Mouse (Mus musculus) forebrain, embryonic 11.5 days (tissue): ENCODE results near the gene Ptprcap. TPM values are rescaled to one million over a fixed set of nuclear protein-coding genes. Genes with fewer than 3 reads are reported as not detected.

Experiments
- ATAC-seq: fragments of 200-750 bp; cut with Nextera tagmentation; replicated peaks from 2 replicates; pipeline ENCODE4 v1.8.0; 2017; ENCODE audit warnings: moderate TSS enrichment; ENCODE audit not compliant: low FRiP score
- DNase-seq: peaks from one replicate; pipeline ENCODE4 v3.0.0-alpha.2; 2017; ENCODE audit warnings: low spot score
- H3K27ac ChIP-seq: fragments of 300-500 bp; sonication (generic); 2 replicates; pipeline ENCODE4 v1.5.1; 2014; ENCODE audit warnings: low read depth, low read length
- H3K27me3 ChIP-seq: fragments of 300-500 bp; sonication (generic); 2 replicates; pipeline ENCODE4 v1.6.1; 2014; ENCODE audit warnings: mild to moderate bottlenecking, low read length, mixed read lengths; ENCODE audit not compliant: control insufficient read depth, insufficient read depth
- H3K36me3 ChIP-seq: fragments of 300-500 bp; sonication (generic); 2 replicates; pipeline ENCODE4 v1.6.1; 2014; ENCODE audit warnings: mild to moderate bottlenecking, low read length, moderate library complexity, mixed read lengths; ENCODE audit not compliant: control insufficient read depth, insufficient read depth
- H3K4me1 ChIP-seq: fragments of 300-500 bp; sonication (generic); replicated peaks from 2 replicates; pipeline ENCODE4 v1.6.1; 2014; ENCODE audit warnings: low read length, mixed read lengths; ENCODE audit not compliant: control insufficient read depth, insufficient read depth
- H3K4me2 ChIP-seq: fragments of 300-500 bp; sonication (generic); 2 replicates; pipeline ENCODE4 v1.6.1; 2014; ENCODE audit warnings: low read depth, mild to moderate bottlenecking, low read length, moderate library complexity, mixed read lengths; ENCODE audit not compliant: severe bottlenecking
- H3K4me3 ChIP-seq: fragments of 300-500 bp; sonication (generic); 2 replicates; pipeline ENCODE4 v1.5.1; 2014; ENCODE audit warnings: low read depth, low read length
- H3K9ac ChIP-seq: fragments of 300-500 bp; sonication (generic); 2 replicates; pipeline ENCODE4 v1.6.1; 2014; ENCODE audit warnings: low read length
- H3K9me3 ChIP-seq: fragments of 300-500 bp; sonication (generic); 2 replicates; pipeline ENCODE4 v1.6.1; 2016; ENCODE audit warnings: low read length, mixed read lengths; ENCODE audit not compliant: control insufficient read depth
- WGBS: fragments of 180-500 bp; shearing (Covaris S2); extraction: QIAGEN DNeasy Blood & Tissue Kit; methylation state at CpG from one replicate; pipeline ENCODE4 v1.1.7; 2014; 5-methylcytosine and 5-hydroxymethylcytosine counted together
- polyA plus RNA-seq: library from polyadenylated mRNA; unstranded; fragments of >200 nt; fragmentation: Nextera tagmentation; extraction: Ambion mirVana; gene quantifications from 2 replicates; pipeline ENCODE4 v1.2.1, GENCODE M21; 2014

The Ptprcap gene
- polyA plus RNA-seq, 1 experiment from 2014 or later, result 0.96 TPM

GRCm38 (mm10) chr19:4147782-4148490 is 5.5 kb upstream of the Ptprcap start:
- ATAC-seq, result no peak; the same call in 1 of the 2 replicates
- Histone ChIP-seq H3K27ac (no peak overlapping the region), H3K4me2 (peak overlapping the region; percentile 83), H3K27me3 (no peaks in the 10 kb centered on the region), H3K4me1 (peaks cover 7% of the 10 kb centered on the region), H3K9ac (peak overlapping the region; percentile 45), H3K9me3 (no peaks in the 10 kb centered on the region; the same call in 1 of the 2 replicates), H3K36me3 (no peaks in the 10 kb centered on the region), H3K4me3 (peak overlapping the region; percentile 89)
- DNase-seq, result no peak
- 36% methylated on average over 9 of the region's 9 CpGs for WGBS

DNA sequence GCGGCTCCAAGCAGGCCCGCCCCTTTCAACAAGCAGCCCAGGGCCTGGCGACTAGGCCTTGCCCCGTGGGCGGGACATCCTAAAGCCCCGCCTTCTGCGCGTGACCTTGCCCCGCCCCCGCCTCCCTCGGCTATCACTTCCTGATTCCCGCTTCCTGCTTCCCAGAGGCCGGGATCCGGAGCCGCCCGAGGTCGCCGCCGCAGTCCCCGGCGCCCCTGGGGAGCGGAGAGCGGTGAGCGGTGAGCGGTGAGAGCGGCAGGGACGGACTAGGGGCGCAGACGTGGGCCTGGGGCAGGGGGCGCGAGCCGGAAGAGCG is 5.0 kb upstream of the Ptprcap start, which contains the start of gene Coro1b:
TSS of gene Coro1b (plus strand) at position 129 of the 316 bp plus-strand sequence.
- Histone ChIP-seq H3K27me3 (no peaks in the 10 kb centered on the region), H3K4me2 (peak within 1 kb of the TSS; percentile 83), H3K27ac (no peak within 1 kb of the TSS), H3K9me3 (no peaks in the 10 kb centered on the region; the same call in 1 of the 2 replicates), H3K4me1 (peaks cover 7% of the 10 kb centered on the region), H3K4me3 (peak within 1 kb of the TSS; percentile 89), H3K36me3 (no peaks in the 10 kb centered on the region), H3K9ac (peak within 1 kb of the TSS; percentile 86)
- WGBS, result 0% methylated on average over 32 of the region's 33 CpGs
- DNase-seq (peak; percentile 98), ATAC-seq (peak; percentile 98)

- no peaks in the 10 kb centered on the region for H3K36me3 ChIP-seq
- peak overlapping the region; percentile 89 for H3K4me3 ChIP-seq
- peaks cover 7% of the 10 kb centered on the region for H3K4me1 ChIP-seq
- DNase-seq (no peak), ATAC-seq (peak; percentile 11; the same call in 1 of the 2 replicates)
- no peaks in the 10 kb centered on the region; the same call in 1 of the 2 replicates for H3K9me3 ChIP-seq
- peak overlapping the region; percentile 86 for H3K9ac ChIP-seq
- 6% methylated on average over 8 of the region's 8 CpGs for WGBS
- no peaks in the 10 kb centered on the region for H3K27me3 ChIP-seq
- H3K27ac ChIP-seq, result no peak overlapping the region
- H3K4me2 ChIP-seq, result peak overlapping the region; percentile 83
Observed at GRCm38 (mm10) chr19:4148819-4149218, 4.6 kb upstream of the Ptprcap start.

DNA sequence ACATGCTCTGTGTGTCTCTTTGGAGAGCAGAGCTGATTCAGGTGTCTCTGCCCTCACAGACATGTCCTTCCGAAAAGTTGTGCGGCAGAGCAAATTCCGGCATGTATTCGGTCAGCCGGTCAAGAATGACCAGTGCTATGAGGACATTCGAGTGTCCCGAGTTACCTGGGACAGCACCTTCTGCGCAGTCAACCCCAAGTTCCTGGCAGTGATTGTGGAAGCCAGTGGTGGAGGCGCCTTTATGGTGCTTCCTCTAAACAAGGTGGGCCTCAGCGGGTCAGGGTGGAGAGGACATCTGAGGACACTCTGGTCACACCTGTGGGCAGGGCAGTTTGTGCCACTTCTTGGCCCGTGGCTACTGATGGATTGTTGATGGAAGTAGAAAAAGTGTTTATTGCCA is 4.1 kb upstream of the Ptprcap start:
- no peak overlapping the region for H3K27ac ChIP-seq
- H3K4me2 ChIP-seq, result peak overlapping the region; percentile 83
- H3K36me3 ChIP-seq, result no peaks in the 10 kb centered on the region
- no peaks in the 10 kb centered on the region; the same call in 1 of the 2 replicates for H3K9me3 ChIP-seq
- H3K4me3 ChIP-seq, result peak overlapping the region; percentile 89
- peaks cover 7% of the 10 kb centered on the region for H3K4me1 ChIP-seq
- H3K9ac ChIP-seq, result peak overlapping the region; percentile 86
- ATAC-seq, result no peak
- DNase-seq, result no peak
- 87% methylated on average over 11 of the region's 11 CpGs for WGBS
- H3K27me3 ChIP-seq, result no peaks in the 10 kb centered on the region

DNA sequence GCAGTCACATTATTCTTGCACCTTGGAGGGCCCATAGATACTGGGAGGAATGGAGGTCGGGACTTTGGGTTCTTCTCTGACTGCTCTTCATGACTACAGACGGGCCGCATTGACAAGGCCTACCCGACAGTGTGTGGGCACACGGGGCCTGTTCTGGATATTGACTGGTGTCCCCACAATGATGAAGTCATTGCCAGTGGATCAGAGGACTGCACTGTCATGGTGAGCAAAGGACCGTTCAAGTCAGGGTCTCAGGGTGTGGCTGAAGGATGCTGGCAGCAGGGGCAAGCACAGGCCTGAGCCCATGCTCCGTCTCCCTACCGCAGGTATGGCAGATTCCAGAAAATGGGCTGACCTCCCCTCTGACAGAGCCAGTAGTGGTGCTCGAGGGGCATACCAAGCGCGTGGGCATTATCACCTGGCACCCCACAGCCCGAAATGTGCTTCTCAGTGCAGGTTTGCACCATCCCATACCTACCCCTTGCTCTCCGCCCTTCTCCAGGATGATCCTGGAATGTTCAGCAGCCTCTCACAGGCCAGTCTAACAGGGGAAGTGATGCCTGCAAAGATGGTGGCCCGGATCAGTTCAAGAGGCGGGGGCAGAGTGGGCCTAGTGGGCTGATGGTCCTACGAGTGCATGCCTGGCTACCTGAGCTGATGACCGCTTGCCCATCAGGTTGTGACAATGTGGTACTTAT is 3.5 kb upstream of the Ptprcap start:
- 95% methylated on average over 17 of the region's 17 CpGs for WGBS
- ATAC-seq, result no peak

DNA sequence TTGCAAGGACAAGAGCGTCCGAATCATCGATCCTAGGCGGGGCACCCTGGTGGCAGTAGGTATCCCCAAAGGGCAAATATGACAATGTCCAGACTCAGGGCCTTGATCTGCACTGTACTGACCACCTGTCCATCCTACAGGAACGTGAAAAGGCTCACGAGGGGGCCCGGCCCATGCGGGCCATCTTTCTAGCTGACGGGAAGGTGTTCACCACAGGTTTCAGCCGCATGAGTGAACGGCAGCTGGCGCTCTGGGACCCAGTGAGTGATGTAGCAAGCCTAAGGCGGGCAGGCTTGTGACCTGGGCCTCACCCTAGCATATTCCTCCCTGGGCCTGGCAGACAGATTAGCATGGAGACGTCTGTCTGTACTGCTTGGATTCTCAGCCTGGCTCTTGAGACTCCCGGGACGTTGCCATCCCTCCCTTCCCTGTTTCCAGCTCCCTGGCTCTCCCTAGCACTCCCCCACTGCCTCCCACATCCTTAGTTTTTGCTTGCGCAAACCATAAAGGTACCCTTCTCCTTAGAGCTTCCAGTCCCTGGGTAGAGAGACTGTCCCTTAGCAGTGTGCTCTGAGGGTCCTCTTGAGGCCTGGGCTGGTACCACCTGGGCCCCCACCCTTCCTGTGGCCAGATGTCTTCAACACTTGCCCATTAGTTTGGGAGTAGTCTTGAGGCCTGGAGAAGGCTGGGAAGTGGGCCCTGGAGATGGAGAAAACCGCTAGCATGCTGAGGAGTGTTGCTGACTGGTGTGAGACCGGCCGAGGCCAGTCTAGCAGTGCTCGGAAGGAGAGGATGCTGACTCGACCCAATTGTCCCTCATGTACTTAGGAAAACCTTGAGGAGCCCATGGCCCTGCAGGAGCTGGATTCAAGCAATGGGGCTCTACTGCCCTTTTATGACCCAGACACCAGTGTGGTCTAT is 2.6 kb upstream of the Ptprcap start:
- H3K4me3 ChIP-seq, result no peak overlapping the region
- 91% methylated on average over 22 of the region's 22 CpGs for WGBS
- no peaks in the 10 kb centered on the region for H3K27me3 ChIP-seq
- DNase-seq (no peak), ATAC-seq (no peak)
- no peaks in the 10 kb centered on the region; the same call in 1 of the 2 replicates for H3K9me3 ChIP-seq
- H3K27ac ChIP-seq, result no peak overlapping the region
- H3K4me1 ChIP-seq, result peaks cover 11% of the 10 kb centered on the region
- H3K9ac ChIP-seq, result no peak overlapping the region
- no peaks in the 10 kb centered on the region for H3K36me3 ChIP-seq
- no peak overlapping the region for H3K4me2 ChIP-seq

More for the DNA sequence above, 3.5 kb upstream of the Ptprcap start:
- H3K9ac ChIP-seq, result no peak overlapping the region
- no peaks in the 10 kb centered on the region; the same call in 1 of the 2 replicates for H3K9me3 ChIP-seq
- peaks cover 7% of the 10 kb centered on the region for H3K4me1 ChIP-seq
- no peaks in the 10 kb centered on the region for H3K27me3 ChIP-seq
- H3K27ac ChIP-seq, result no peak overlapping the region
- DNase-seq, result no peak
- H3K4me3 ChIP-seq, result no peak overlapping the region
- H3K36me3 ChIP-seq, result no peaks in the 10 kb centered on the region
- H3K4me2 ChIP-seq, result no peak overlapping the region

DNA sequence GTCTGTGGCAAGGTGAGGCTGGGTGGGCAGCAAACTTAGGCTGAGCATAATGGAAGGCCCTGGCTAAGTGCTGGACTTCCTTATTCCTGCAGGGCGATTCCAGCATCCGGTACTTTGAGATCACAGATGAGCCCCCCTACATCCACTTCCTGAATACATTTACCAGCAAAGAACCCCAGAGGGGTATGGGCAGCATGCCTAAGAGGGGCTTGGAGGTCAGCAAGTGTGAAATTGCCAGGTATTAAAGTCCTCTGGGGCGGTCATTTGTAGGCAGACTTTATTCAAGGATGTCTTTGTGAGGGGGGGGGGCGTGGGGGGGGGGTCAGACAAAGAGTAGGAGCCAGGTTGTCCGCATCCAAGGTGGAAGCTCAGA is 1.9 kb upstream of the Ptprcap start:
- WGBS, result 69% methylated on average over 5 of the region's 5 CpGs
- H3K27ac ChIP-seq, result no peak overlapping the region
- H3K9me3 ChIP-seq, result no peaks in the 10 kb centered on the region
- DNase-seq (no peak), ATAC-seq (no peak)
- H3K4me2 ChIP-seq, result no peak overlapping the region
- H3K36me3 ChIP-seq, result no peaks in the 10 kb centered on the region
- peaks cover 11% of the 10 kb centered on the region for H3K4me1 ChIP-seq
- no peak overlapping the region for H3K4me3 ChIP-seq
- H3K27me3 ChIP-seq, result no peaks in the 10 kb centered on the region
- H3K9ac ChIP-seq, result no peak overlapping the region

GRCm38 (mm10) chr19:4151898-4152297 is 1.5 kb upstream of the Ptprcap start:
- DNase-seq (no peak), ATAC-seq (no peak)
- Histone ChIP-seq H3K9me3 (no peaks in the 10 kb centered on the region), H3K36me3 (no peaks in the 10 kb centered on the region), H3K4me2 (no peak overlapping the region), H3K4me3 (no peak overlapping the region), H3K27me3 (no peaks in the 10 kb centered on the region), H3K27ac (no peak overlapping the region), H3K9ac (no peak overlapping the region), H3K4me1 (peaks cover 11% of the 10 kb centered on the region)
- WGBS, result 89% methylated on average over 5 of the region's 5 CpGs
